Mouse (Mus musculus) G1E (cell line): Measurements from ENCODE around the gene Slc46a1. TPM values are rescaled to one million over a fixed set of nuclear protein-coding genes. Genes with fewer than 3 reads are reported as not detected.

Experiments used
- ATAC-seq: 2 replicates; pipeline ENCODE4 v1.8.0; 2016; ENCODE audit warnings: mild to moderate bottlenecking; ENCODE audit not compliant: insufficient number of reproducible peaks, poor library complexity, low FRiP score, severe bottlenecking; ENCODE audit errors: extremely low read depth
- DNase-seq: peaks from one replicate; pipeline ENCODE4 v3.0.0; 2012; ENCODE audit warnings: low spot score
- H3K27me3 ChIP-seq: 2 replicates; pipeline ENCODE4 v1.6.1; 2012; ENCODE audit warnings: mild to moderate bottlenecking, low read length, inconsistent platforms; ENCODE audit not compliant: insufficient read depth
- H3K36me3 ChIP-seq: replicated peaks from 2 replicates; pipeline ENCODE3; 2012; ENCODE audit warnings: mild to moderate bottlenecking, inconsistent platforms
- H3K4me1 ChIP-seq: 2 replicates; pipeline ENCODE4 v1.6.1; 2012; ENCODE audit warnings: low read depth, low read length, inconsistent platforms, mixed read lengths; ENCODE audit not compliant: insufficient read depth
- H3K4me3 ChIP-seq: 2 replicates; pipeline ENCODE4 v1.5.1; 2012; ENCODE audit warnings: low read depth, mild to moderate bottlenecking, inconsistent platforms, low read length, moderate library complexity, mixed read lengths
- H3K9me3 ChIP-seq: replicated peaks from 2 replicates; pipeline ENCODE4 v1.6.1; 2012; ENCODE audit warnings: inconsistent platforms
- TAL1 ChIP-seq: conservative IDR thresholded peaks from 2 replicates; pipeline ENCODE4 v1.6.1; 2012; ENCODE audit warnings: low read depth, low read length, inconsistent platforms, mixed read lengths
- polyA plus RNA-seq: library from polyadenylated mRNA; stranded (reverse); fragments of >175 nt; gene quantifications from 2 replicates; pipeline ENCODE4 v1.2.3, GENCODE M21; 2012
- total RNA-seq, 2 experiments: library from RNA; stranded (forward) in 1 of 2; stranded (reverse) in 1 of 2; fragments of 200-1000 nt in 1 of 2; fragments of >200 nt in 1 of 2; fragmentation: Nextera tagmentation in 1 of 2; gene quantifications; 2 replicates each; pipeline ENCODE4 v1.2.3; 2014 to 2017

Slc46a1 gene
- total and polyA plus RNA-seq, 3 experiments, result 0.11 TPM; not detected in 2

DNA sequence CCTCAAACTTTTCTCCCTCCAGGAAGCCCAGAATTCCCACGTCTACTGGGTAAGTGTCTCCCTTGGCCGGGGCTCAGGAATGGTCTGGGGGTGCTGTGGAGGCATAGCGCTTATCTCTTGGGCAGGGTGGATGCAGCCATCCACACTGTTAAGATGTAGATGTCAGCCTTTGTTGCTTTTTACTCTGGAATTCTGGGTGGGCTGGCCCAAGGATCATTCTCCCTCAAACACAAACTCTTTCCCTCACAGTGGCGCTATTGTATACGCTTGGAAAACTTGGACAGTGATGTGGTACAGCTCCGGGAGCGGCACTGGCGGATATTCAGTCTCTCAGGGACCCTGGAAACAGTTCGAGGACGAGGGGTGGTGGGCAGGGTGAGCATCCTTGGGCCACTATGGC, 53.4 kb downstream of the Slc46a1 start:
- Histone ChIP-seq H3K4me1 (peaks cover 21% of the 10 kb centered on the region), H3K36me3 (peaks cover 95% of the 10 kb centered on the region), H3K9me3 (no peaks in the 10 kb centered on the region), H3K27me3 (no peaks in the 10 kb centered on the region), H3K4me3 (no peak overlapping the region)
- TF ChIP-seq TAL1, result no peak
- ATAC-seq, result no peak
- DNase-seq, result no peak

Other genes starting within 250 kb of the Slc46a1 start
- 19.5 and 22.7 TPM in 2 replicates for gene Sdf2, start 220.0 kb upstream of the Slc46a1 start, total RNA-seq (2014; fragmentation: Nextera tagmentation)
- gene Sdf2, start 220.0 kb upstream of the Slc46a1 start, total RNA-seq (2017), result 31.5 and 41.4 TPM in 2 replicates
- 2.3 and 7.8 TPM in 2 replicates for gene Sdf2, start 220.0 kb upstream of the Slc46a1 start, polyA plus RNA-seq
- 118 and 127 TPM in 2 replicates for gene Supt6, start 219.7 kb upstream of the Slc46a1 start, total RNA-seq (2014; fragmentation: Nextera tagmentation)
- 34.5 and 44.9 TPM in 2 replicates for gene Supt6, start 219.7 kb upstream of the Slc46a1 start, total RNA-seq (2017)
- 129 and 137 TPM in 2 replicates for gene Supt6, start 219.7 kb upstream of the Slc46a1 start, polyA plus RNA-seq
- 95.8 and 113 TPM in 2 replicates for gene 2610507B11Rik, start 203.9 kb upstream of the Slc46a1 start, total RNA-seq (2014; fragmentation: Nextera tagmentation)
- gene 2610507B11Rik, start 203.9 kb upstream of the Slc46a1 start, total RNA-seq (2017), result 53.9 and 55.8 TPM in 2 replicates
- gene 2610507B11Rik, start 203.9 kb upstream of the Slc46a1 start, polyA plus RNA-seq, result 63.8 and 70.6 TPM in 2 replicates
- gene BC030499, start 174.9 kb upstream of the Slc46a1 start, total RNA-seq (2014; fragmentation: Nextera tagmentation), result 2.5 and 3.7 TPM in 2 replicates
- 0.99 and 1.2 TPM in 2 replicates for gene BC030499, start 174.9 kb upstream of the Slc46a1 start, total RNA-seq (2017)
- gene BC030499, start 174.9 kb upstream of the Slc46a1 start, polyA plus RNA-seq, result 0.04 TPM in 1 of 2 replicates, not detected in the other
- gene Spag5, start 164.2 kb upstream of the Slc46a1 start, total RNA-seq (2014; fragmentation: Nextera tagmentation), result 70.7 and 71.3 TPM in 2 replicates
- gene Spag5, start 164.2 kb upstream of the Slc46a1 start, total RNA-seq (2017), result 60.8 and 66.5 TPM in 2 replicates
- gene Spag5, start 164.2 kb upstream of the Slc46a1 start, polyA plus RNA-seq, result 55.3 and 77.5 TPM in 2 replicates
- 0.83 and 4.3 TPM in 2 replicates for gene Aldoc, start 142.7 kb upstream of the Slc46a1 start, total RNA-seq (2014; fragmentation: Nextera tagmentation)
- 10.2 and 12.9 TPM in 2 replicates for gene Aldoc, start 142.7 kb upstream of the Slc46a1 start, total RNA-seq (2017)
- gene Aldoc, start 142.7 kb upstream of the Slc46a1 start, polyA plus RNA-seq, result 7.2 and 10.6 TPM in 2 replicates
- 30.5 and 36.8 TPM in 2 replicates for gene Pigs, start 137.3 kb upstream of the Slc46a1 start, total RNA-seq (2014; fragmentation: Nextera tagmentation)
- gene Pigs, start 137.3 kb upstream of the Slc46a1 start, total RNA-seq (2017), result 13.9 and 14.1 TPM in 2 replicates
- 60.4 and 74.5 TPM in 2 replicates for gene Pigs, start 137.3 kb upstream of the Slc46a1 start, polyA plus RNA-seq
- gene Unc119, start 122.2 kb upstream of the Slc46a1 start, total RNA-seq (2014; fragmentation: Nextera tagmentation), result 4.3 and 6.7 TPM in 2 replicates
- gene Unc119, start 122.2 kb upstream of the Slc46a1 start, total RNA-seq (2017), result 10.3 and 11.8 TPM in 2 replicates
- 8.2 and 8.8 TPM in 2 replicates for gene Unc119, start 122.2 kb upstream of the Slc46a1 start, polyA plus RNA-seq
- not detected in 2 replicates for gene Foxn1, start 79.1 kb upstream of the Slc46a1 start, total RNA-seq (2014; fragmentation: Nextera tagmentation)
- 0.05 TPM in 1 of 2 replicates, not detected in the other for gene Foxn1, start 79.1 kb upstream of the Slc46a1 start, total RNA-seq (2017)
- gene Foxn1, start 79.1 kb upstream of the Slc46a1 start, polyA plus RNA-seq, result not detected in 2 replicates
- gene Slc13a2, start 43.5 kb upstream of the Slc46a1 start, total RNA-seq (2014; fragmentation: Nextera tagmentation), result not detected in 2 replicates
- not detected in 2 replicates for gene Slc13a2, start 43.5 kb upstream of the Slc46a1 start, total RNA-seq (2017)
- not detected in 2 replicates for gene Slc13a2, start 43.5 kb upstream of the Slc46a1 start, polyA plus RNA-seq
- not detected in 2 replicates for gene Sarm1, start 32.1 kb downstream of the Slc46a1 start, total RNA-seq (2014; fragmentation: Nextera tagmentation)
- gene Sarm1, start 32.1 kb downstream of the Slc46a1 start, total RNA-seq (2017), result 0.06 and 0.22 TPM in 2 replicates
- not detected in 2 replicates for gene Sarm1, start 32.1 kb downstream of the Slc46a1 start, polyA plus RNA-seq
- not detected in 2 replicates for gene Vtn, start 33.4 kb downstream of the Slc46a1 start, total RNA-seq (2014; fragmentation: Nextera tagmentation)
- gene Vtn, start 33.4 kb downstream of the Slc46a1 start, total RNA-seq (2017), result not detected in 2 replicates
- not detected in 2 replicates for gene Vtn, start 33.4 kb downstream of the Slc46a1 start, polyA plus RNA-seq
- not detected in 2 replicates for gene Sebox, start 37.8 kb downstream of the Slc46a1 start, total RNA-seq (2014; fragmentation: Nextera tagmentation)
- gene Sebox, start 37.8 kb downstream of the Slc46a1 start, total RNA-seq (2017), result 0.23 TPM in 1 of 2 replicates, not detected in the other
- gene Sebox, start 37.8 kb downstream of the Slc46a1 start, polyA plus RNA-seq, result not detected in 2 replicates
- gene Tmem199, start 46.5 kb downstream of the Slc46a1 start, total RNA-seq (2014; fragmentation: Nextera tagmentation), result 19.7 and 25.8 TPM in 2 replicates
- gene Tmem199, start 46.5 kb downstream of the Slc46a1 start, total RNA-seq (2017), result 51.6 and 60.5 TPM in 2 replicates
- 15.8 and 17.4 TPM in 2 replicates for gene Tmem199, start 46.5 kb downstream of the Slc46a1 start, polyA plus RNA-seq
- 72.5 and 92.3 TPM in 2 replicates for gene Poldip2, start 46.5 kb downstream of the Slc46a1 start, total RNA-seq (2014; fragmentation: Nextera tagmentation)
- 62.0 and 72.9 TPM in 2 replicates for gene Poldip2, start 46.5 kb downstream of the Slc46a1 start, total RNA-seq (2017)
- gene Poldip2, start 46.5 kb downstream of the Slc46a1 start, polyA plus RNA-seq, result 66.1 and 73.0 TPM in 2 replicates
- gene Tnfaip1, start 70.6 kb downstream of the Slc46a1 start, total RNA-seq (2014; fragmentation: Nextera tagmentation), result 11.7 and 12.9 TPM in 2 replicates
- gene Tnfaip1, start 70.6 kb downstream of the Slc46a1 start, total RNA-seq (2017), result 3.7 and 3.8 TPM in 2 replicates
- gene Tnfaip1, start 70.6 kb downstream of the Slc46a1 start, polyA plus RNA-seq, result 5.1 and 6.0 TPM in 2 replicates
- gene Ift20, start 70.7 kb downstream of the Slc46a1 start, total RNA-seq (2014; fragmentation: Nextera tagmentation), result 139 and 142 TPM in 2 replicates
- gene Ift20, start 70.7 kb downstream of the Slc46a1 start, total RNA-seq (2017), result 112 and 118 TPM in 2 replicates
- gene Ift20, start 70.7 kb downstream of the Slc46a1 start, polyA plus RNA-seq, result 35.4 and 46.3 TPM in 2 replicates
- gene Tmem97, start 85.1 kb downstream of the Slc46a1 start, total RNA-seq (2014; fragmentation: Nextera tagmentation), result 54.8 and 65.1 TPM in 2 replicates
- gene Tmem97, start 85.1 kb downstream of the Slc46a1 start, total RNA-seq (2017), result 67.8 and 70.1 TPM in 2 replicates
- 30.4 and 30.8 TPM in 2 replicates for gene Tmem97, start 85.1 kb downstream of the Slc46a1 start, polyA plus RNA-seq
- gene Nlk, start 231.7 kb downstream of the Slc46a1 start, total RNA-seq (2014; fragmentation: Nextera tagmentation), result 28.4 and 29.4 TPM in 2 replicates
- gene Nlk, start 231.7 kb downstream of the Slc46a1 start, total RNA-seq (2017), result 29.6 and 32.9 TPM in 2 replicates
- gene Nlk, start 231.7 kb downstream of the Slc46a1 start, polyA plus RNA-seq, result 7.2 and 8.2 TPM in 2 replicates